Mouse (Mus musculus): Measurements from ENCODE around the gene Mgll. TPM values are rescaled to one million over a fixed set of nuclear protein-coding genes. Genes with fewer than 3 reads are reported as not detected.

Gene Mgll
- total and polyA plus RNA-seq, 2 experiments from 2014 or later = 126 to 148 TPM

DNA sequence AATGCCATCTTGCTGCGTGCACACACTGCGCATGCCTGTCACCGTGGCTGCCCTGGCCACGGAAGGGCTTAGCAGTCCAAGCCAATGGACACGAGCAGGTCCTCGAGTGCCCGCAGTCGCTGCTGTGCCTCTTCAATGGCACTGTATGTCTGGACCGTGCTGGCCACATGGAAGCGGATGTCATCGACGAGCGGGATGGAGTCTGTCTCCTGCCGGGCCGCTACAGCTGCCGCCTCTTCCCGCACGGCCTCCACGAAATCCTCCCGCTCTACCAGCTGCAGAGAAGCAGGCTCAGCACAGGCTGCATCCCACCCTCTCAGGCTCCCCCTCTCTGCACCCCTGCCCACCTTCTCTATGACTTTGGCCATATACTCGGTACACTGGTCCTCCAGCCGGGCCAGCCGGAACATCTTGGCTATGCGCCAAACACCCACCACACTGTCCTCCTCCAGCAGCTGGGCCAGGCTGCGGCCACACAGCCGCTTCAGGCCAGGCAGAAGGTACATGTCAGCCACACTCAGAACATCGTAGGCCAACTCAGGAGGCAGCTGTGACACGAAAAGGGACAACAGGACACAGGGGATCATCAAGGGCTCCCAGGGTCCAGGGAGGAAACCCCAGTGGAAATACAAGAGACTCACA lies 112.1 kb downstream of the Mgll start:
- no peaks in the 10 kb centered on the region for H3K27me3 ChIP-seq (ENCODE audit: insufficient read depth, low read length)
- no peak overlapping the region for H3K9ac ChIP-seq (replicated peaks; ENCODE audit: low read length)
- no peak overlapping the region for H3K4me2 ChIP-seq (ENCODE audit: low read depth, low read length)
- ATAC-seq = no peak
- H3K27ac ChIP-seq = no peak overlapping the region
- WGBS = 78% methylated on average over 28 of the region's 28 CpGs
- H3K9me3 ChIP-seq (ENCODE audit: low read length) = no peaks in the 10 kb centered on the region
- TF ChIP-seq CTCF (IDR thresholded peaks at IDR 0.05; ENCODE audit: low read depth) = no peak
- peaks cover 10% of the 10 kb centered on the region for H3K4me1 ChIP-seq (ENCODE audit: insufficient read depth, low read length)
- H3K36me3 ChIP-seq (ENCODE audit: insufficient read depth, low read length) = peaks cover 29% of the 10 kb centered on the region
- DNase-seq (ENCODE audit: low spot score) = no peak
- H3K4me3 ChIP-seq (ENCODE audit: low read length) = no peak overlapping the region

- Histone ChIP-seq H3K9ac (replicated peaks; ENCODE audit: low read length) (no peak overlapping the region), H3K4me1 (ENCODE audit: insufficient read depth, low read length) (peaks cover 10% of the 10 kb centered on the region), H3K27ac (no peak overlapping the region), H3K36me3 (ENCODE audit: insufficient read depth, low read length) (peaks cover 29% of the 10 kb centered on the region), H3K4me2 (ENCODE audit: low read depth, low read length) (no peak overlapping the region), H3K9me3 (ENCODE audit: low read length) (no peaks in the 10 kb centered on the region), H3K27me3 (ENCODE audit: insufficient read depth, low read length) (no peaks in the 10 kb centered on the region), H3K4me3 (ENCODE audit: low read length) (no peak overlapping the region)
- no peak for ATAC-seq
- no peak for DNase-seq (ENCODE audit: low spot score)
- no peak for TF ChIP-seq CTCF (IDR thresholded peaks at IDR 0.05; ENCODE audit: low read depth)
- WGBS = 82% methylated on average over 12 of the region's 12 CpGs
Observed at GRCm38 (mm10) chr6:88837999-88838398, 113.8 kb downstream of the Mgll start.

DNA sequence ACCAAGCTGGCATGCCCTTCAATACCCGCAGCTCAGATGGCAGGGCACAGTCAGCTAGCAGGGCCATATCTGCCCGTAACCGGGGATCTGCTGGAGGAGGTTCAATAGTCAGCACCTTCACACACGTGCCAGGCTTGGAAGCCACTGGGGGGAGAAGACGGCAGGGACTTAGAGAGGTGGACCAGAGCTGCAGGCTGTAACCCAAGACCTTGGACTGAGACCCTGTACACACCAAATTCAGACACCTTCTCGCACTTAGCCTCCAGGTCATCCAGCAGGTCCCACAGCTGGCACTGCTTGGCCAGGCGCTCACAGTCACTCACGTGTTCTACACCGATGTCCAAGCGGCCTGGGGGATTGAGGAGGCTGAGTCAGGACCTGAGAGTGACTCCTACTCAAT lies 114.4 kb downstream of the Mgll start:
- H3K9ac ChIP-seq (replicated peaks; ENCODE audit: low read length) = no peak overlapping the region
- no peak overlapping the region for H3K27ac ChIP-seq
- ATAC-seq = no peak
- H3K36me3 ChIP-seq (ENCODE audit: insufficient read depth, low read length) = peaks cover 29% of the 10 kb centered on the region
- H3K9me3 ChIP-seq (ENCODE audit: low read length) = no peaks in the 10 kb centered on the region
- no peak for DNase-seq (ENCODE audit: low spot score)
- 89% methylated on average over 10 of the region's 10 CpGs for WGBS
- no peak for TF ChIP-seq CTCF (IDR thresholded peaks at IDR 0.05; ENCODE audit: low read depth)
- peaks cover 10% of the 10 kb centered on the region for H3K4me1 ChIP-seq (ENCODE audit: insufficient read depth, low read length)
- H3K4me2 ChIP-seq (ENCODE audit: low read depth, low read length) = no peak overlapping the region
- H3K4me3 ChIP-seq (ENCODE audit: low read length) = no peak overlapping the region
- H3K27me3 ChIP-seq (ENCODE audit: insufficient read depth, low read length) = no peaks in the 10 kb centered on the region

GRCm38 (mm10) chr6:88839135-88839970 lies 115.1 kb downstream of the Mgll start:
- no peak overlapping the region for H3K4me3 ChIP-seq (ENCODE audit: low read length)
- DNase-seq (ENCODE audit: low spot score) = no peak
- no peak overlapping the region for H3K9ac ChIP-seq (replicated peaks; ENCODE audit: low read length)
- H3K36me3 ChIP-seq (ENCODE audit: insufficient read depth, low read length) = peaks cover 29% of the 10 kb centered on the region
- peaks cover 10% of the 10 kb centered on the region for H3K4me1 ChIP-seq (ENCODE audit: insufficient read depth, low read length)
- H3K4me2 ChIP-seq (ENCODE audit: low read depth, low read length) = no peak overlapping the region
- H3K27ac ChIP-seq = no peak overlapping the region
- ATAC-seq = no peak
- 84% methylated on average over 26 of the region's 26 CpGs for WGBS
- no peaks in the 10 kb centered on the region for H3K9me3 ChIP-seq (ENCODE audit: low read length)
- H3K27me3 ChIP-seq (ENCODE audit: insufficient read depth, low read length) = no peaks in the 10 kb centered on the region
- no peak for TF ChIP-seq CTCF (IDR thresholded peaks at IDR 0.05; ENCODE audit: low read depth)

GRCm38 (mm10) chr6:88840211-88840610 lies 116.0 kb downstream of the Mgll start:
- TF ChIP-seq CTCF (IDR thresholded peaks at IDR 0.05; ENCODE audit: low read depth) = no peak
- no peak overlapping the region for H3K4me3 ChIP-seq (ENCODE audit: low read length)
- H3K9ac ChIP-seq (replicated peaks; ENCODE audit: low read length) = peak overlapping the region; percentile 73; the same call in 1 of the 2 replicates
- peak overlapping the region; percentile 84; the same call in 1 of the 2 replicates for H3K4me2 ChIP-seq (ENCODE audit: low read depth, low read length)
- ATAC-seq (no peak), DNase-seq (ENCODE audit: low spot score) (no peak)
- H3K36me3 ChIP-seq (ENCODE audit: insufficient read depth, low read length) = peaks cover 29% of the 10 kb centered on the region
- H3K27ac ChIP-seq = no peak overlapping the region
- H3K27me3 ChIP-seq (ENCODE audit: insufficient read depth, low read length) = no peaks in the 10 kb centered on the region
- H3K9me3 ChIP-seq (ENCODE audit: low read length) = no peaks in the 10 kb centered on the region
- H3K4me1 ChIP-seq (ENCODE audit: insufficient read depth, low read length) = peaks cover 10% of the 10 kb centered on the region
- 75% methylated on average over 3 of the region's 3 CpGs for whole genome bisulfite sequencing

GRCm38 (mm10) chr6:88840791-88841513 lies 116.7 kb downstream of the Mgll start:
- Histone ChIP-seq H3K27ac (peak overlapping the region; percentile 81), H3K9ac (replicated peaks; ENCODE audit: low read length) (peak overlapping the region; percentile 73), H3K4me1 (ENCODE audit: insufficient read depth, low read length) (peaks cover 10% of the 10 kb centered on the region), H3K27me3 (ENCODE audit: insufficient read depth, low read length) (no peaks in the 10 kb centered on the region), H3K4me3 (ENCODE audit: low read length) (peak overlapping the region; percentile 61), H3K36me3 (ENCODE audit: insufficient read depth, low read length) (peaks cover 26% of the 10 kb centered on the region), H3K4me2 (ENCODE audit: low read depth, low read length) (peak overlapping the region; percentile 84), H3K9me3 (ENCODE audit: low read length) (no peaks in the 10 kb centered on the region)
- no peak for TF ChIP-seq CTCF (IDR thresholded peaks at IDR 0.05; ENCODE audit: low read depth)
- no peak for DNase-seq (ENCODE audit: low spot score)
- no peak for ATAC-seq
- 53% methylated on average over 9 of the region's 9 CpGs for WGBS

Measured in hindbrain, postnatal 0 days (tissue).